Mouse (Mus musculus) ES-Bruce4 (cell line): Measurements from ENCODE around the gene Zfp652. TPM values are rescaled to one million over a fixed set of nuclear protein-coding genes. Genes with fewer than 3 reads are reported as not detected.
A peak's percentile ranks its signal among the peaks of the same experiment; 100 is the strongest.
"Not testable (repeated sequence)": the region's sequence is repeated elsewhere in the genome, so short reads cannot be mapped to it uniquely, and the experiment has no call there.

Source experiments
- H3K27ac ChIP-seq: 2 replicates; pipeline ENCODE4 v1.5.1; 2012; ENCODE audit warnings: low read length, inconsistent platforms; ENCODE audit not compliant: insufficient read depth
- H3K27me3 ChIP-seq: 2 replicates; pipeline ENCODE4 v1.6.1; 2012; ENCODE audit warnings: mild to moderate bottlenecking, low read length, inconsistent platforms; ENCODE audit not compliant: control insufficient read depth, poor library complexity, insufficient read depth, severe bottlenecking
- H3K36me3 ChIP-seq: 2 replicates; pipeline ENCODE4 v1.6.1; 2012; ENCODE audit warnings: inconsistent platforms, mild to moderate bottlenecking, low read length, moderate library complexity; ENCODE audit not compliant: control insufficient read depth, poor library complexity, insufficient read depth, severe bottlenecking
- H3K4me1 ChIP-seq: one replicate; pipeline ENCODE4 v1.8.1; 2011; ENCODE audit warnings: low read length; ENCODE audit not compliant: control insufficient read depth, insufficient read depth
- H3K4me3 ChIP-seq: 2 replicates; pipeline ENCODE4 v1.5.1; 2011; ENCODE audit warnings: low read depth, mild to moderate bottlenecking, low read length
- H3K9ac ChIP-seq: 2 replicates; pipeline ENCODE4 v1.6.1; 2012; ENCODE audit warnings: low read depth, mild to moderate bottlenecking, inconsistent platforms; ENCODE audit not compliant: poor library complexity, severe bottlenecking
- H3K9me3 ChIP-seq: replicated peaks from 2 replicates; pipeline ENCODE4 v1.6.1; 2012; ENCODE audit warnings: mild to moderate bottlenecking, low read length, inconsistent platforms; ENCODE audit not compliant: control insufficient read depth, poor library complexity, insufficient read depth, severe bottlenecking
- CTCF ChIP-seq: IDR thresholded peaks from one replicate; pipeline ENCODE4 v1.8.1; 2011; ENCODE audit warnings: low read depth, low read length
- EP300 ChIP-seq: IDR thresholded peaks from 2 replicates; pipeline ENCODE4 v1.6.1; 2011; ENCODE audit warnings: low read depth, low read length; ENCODE audit not compliant: insufficient read depth
- POLR2A ChIP-seq: IDR thresholded peaks from one replicate; pipeline ENCODE4 v1.8.1; 2011; ENCODE audit warnings: low read length; ENCODE audit not compliant: insufficient read depth
- polyA plus RNA-seq: library from polyadenylated mRNA; stranded (reverse); fragments of >200 nt; gene quantifications from 2 replicates; pipeline ENCODE4 v1.2.4, GENCODE M21; 2011; ENCODE audit warnings: low read depth; ENCODE audit not compliant: missing spikeins, insufficient read depth, insufficient read length

The Zfp652 gene
- polyA plus RNA-seq, 1 experiment: 41.4 TPM

GRCm38 (mm10) chr11:95869442-95869841, 157.0 kb downstream of the Zfp652 start:
- H3K27ac ChIP-seq: no peak overlapping the region
- no peaks in the 10 kb centered on the region for H3K27me3 ChIP-seq
- H3K36me3 ChIP-seq: no peaks in the 10 kb centered on the region
- peaks cover 1% of the 10 kb centered on the region for H3K4me1 ChIP-seq
- no peak overlapping the region for H3K4me3 ChIP-seq
- TF ChIP-seq POLR2A (no peak), CTCF (no peak), EP300 (no peak)
- H3K9me3 ChIP-seq: no peaks in the 10 kb centered on the region
- no peak overlapping the region for H3K9ac ChIP-seq

GRCm38 (mm10) chr11:95869918-95870470, 157.5 kb downstream of the Zfp652 start:
- no peaks in the 10 kb centered on the region for H3K27me3 ChIP-seq
- no peaks in the 10 kb centered on the region for H3K9me3 ChIP-seq
- TF ChIP-seq POLR2A (no peak), EP300 (no peak), CTCF (no peak)
- no peak overlapping the region for H3K4me3 ChIP-seq
- no peaks in the 10 kb centered on the region for H3K36me3 ChIP-seq
- H3K4me1 ChIP-seq: peaks cover 1% of the 10 kb centered on the region
- H3K27ac ChIP-seq: no peak overlapping the region
- H3K9ac ChIP-seq: no peak overlapping the region

GRCm38 (mm10) chr11:95875804-95876203, 163.3 kb downstream of the Zfp652 start:
- no peak overlapping the region for H3K27ac ChIP-seq
- no peaks in the 10 kb centered on the region for H3K27me3 ChIP-seq
- no peaks in the 10 kb centered on the region for H3K9me3 ChIP-seq
- H3K36me3 ChIP-seq: no peaks in the 10 kb centered on the region
- 0 out of 2 replicates have a peak overlapping the region, but pooled peaks have one; percentile 9 for H3K9ac ChIP-seq
- TF ChIP-seq CTCF (no peak), EP300 (no peak), POLR2A (no peak)
- no peaks in the 10 kb centered on the region for H3K4me1 ChIP-seq
- peak overlapping the region; percentile 78 for H3K4me3 ChIP-seq

- Histone ChIP-seq H3K27me3 (no peaks in the 10 kb centered on the region), H3K27ac (no peak overlapping the region), H3K4me1 (no peaks in the 10 kb centered on the region), H3K9me3 (no peaks in the 10 kb centered on the region), H3K36me3 (no peaks in the 10 kb centered on the region), H3K4me3 (peak overlapping the region; percentile 78), H3K9ac (0 out of 2 replicates have a peak overlapping the region, but pooled peaks have one; percentile 9)
- no peak for TF ChIP-seq POLR2A
- TF ChIP-seq CTCF: peak; percentile 88
- no peak for TF ChIP-seq EP300
Measured at GRCm38 (mm10) chr11:95876296-95876695, 163.8 kb downstream of the Zfp652 start.

GRCm38 (mm10) chr11:95879861-95880260, 167.4 kb downstream of the Zfp652 start:
- H3K9ac ChIP-seq, H3K36me3 ChIP-seq, H3K27me3 ChIP-seq, H3K4me3 ChIP-seq, H3K27ac ChIP-seq, H3K9me3 ChIP-seq, H3K4me1 ChIP-seq: not testable (repeated sequence)

Other genes with a start within 250 kb of the Zfp652 start
- gene Nxph3, start 198.1 kb upstream of the Zfp652 start, polyA plus RNA-seq: 0.75 and 0.85 TPM in 2 replicates
- gene Ngfr, start 124.9 kb upstream of the Zfp652 start, polyA plus RNA-seq: 2.0 and 2.2 TPM in 2 replicates
- 255 and 274 TPM in 2 replicates for gene Phb, start 45.7 kb upstream of the Zfp652 start, polyA plus RNA-seq
- 2.3 and 3.9 TPM in 2 replicates for gene B130006D01Rik, start 10.9 kb downstream of the Zfp652 start, polyA plus RNA-seq
- 5.8 and 6.5 TPM in 2 replicates for gene Phospho1, start 111.8 kb downstream of the Zfp652 start, polyA plus RNA-seq
- gene Gngt2, start 124.5 kb downstream of the Zfp652 start, polyA plus RNA-seq: 7.9 and 9.4 TPM in 2 replicates
- 1.1 and 1.3 TPM in 2 replicates for gene Abi3, start 129.8 kb downstream of the Zfp652 start, polyA plus RNA-seq
- gene B4galnt2, start 202.2 kb downstream of the Zfp652 start, polyA plus RNA-seq: 3.1 and 4.5 TPM in 2 replicates